Mouse (Mus musculus) myocyte (in vitro differentiated cells): ENCODE data around the gene Card10.

Experiments
- CEBPB ChIP-seq: IDR thresholded peaks from 2 replicates; pipeline ENCODE4 v1.6.1; 2011; ENCODE audit warnings: mild to moderate bottlenecking, moderate library complexity; ENCODE audit not compliant: poor library complexity, insufficient read depth, severe bottlenecking
- E2F4 ChIP-seq: IDR thresholded peaks from one replicate; pipeline ENCODE4 v1.6.1; 2011; ENCODE audit warnings: mild to moderate bottlenecking, control low read depth, moderate library complexity; ENCODE audit not compliant: insufficient read depth
- MAX ChIP-seq: IDR thresholded peaks from one replicate; pipeline ENCODE4 v1.6.1; 2011; ENCODE audit warnings: low read depth, mild to moderate bottlenecking, control low read depth
- MYOD1 ChIP-seq, 3 experiments: IDR thresholded peaks; one replicate each; pipeline ENCODE4 v1.6.1; 2011; ENCODE audit warnings: control low read depth in 2 of 3, low read depth in 2 of 3, mild to moderate bottlenecking in 2 of 3, moderate library complexity in 1 of 3; ENCODE audit not compliant: insufficient read length in 2 of 3, control insufficient read depth in 1 of 3
- POLR2A ChIP-seq: IDR thresholded peaks from one replicate; pipeline ENCODE4 v1.6.1; 2011; ENCODE audit warnings: low read depth, mild to moderate bottlenecking, control low read depth, moderate library complexity; ENCODE audit not compliant: insufficient read length
- POLR2AphosphoS2 ChIP-seq: IDR thresholded peaks from one replicate; pipeline ENCODE4 v1.6.1; 2011; ENCODE audit warnings: low read depth, control low read depth; ENCODE audit not compliant: insufficient read length
- REST ChIP-seq: IDR thresholded peaks from one replicate; pipeline ENCODE4 v1.6.1; 2011; ENCODE audit warnings: mild to moderate bottlenecking, control low read depth, moderate library complexity; ENCODE audit not compliant: insufficient read depth, insufficient read length
- TCF12 ChIP-seq: IDR thresholded peaks from one replicate; pipeline ENCODE4 v1.6.1; 2011; ENCODE audit warnings: mild to moderate bottlenecking, control low read depth; ENCODE audit not compliant: poor library complexity, insufficient read depth, severe bottlenecking
- TCF3 ChIP-seq: IDR thresholded peaks from one replicate; pipeline ENCODE4 v1.6.1; 2011; ENCODE audit warnings: low read depth, control low read depth; ENCODE audit not compliant: insufficient read length
- USF1 ChIP-seq: IDR thresholded peaks from one replicate; pipeline ENCODE4 v1.6.1; 2011; ENCODE audit warnings: low read depth, mild to moderate bottlenecking, control low read depth, moderate library complexity

DNA sequence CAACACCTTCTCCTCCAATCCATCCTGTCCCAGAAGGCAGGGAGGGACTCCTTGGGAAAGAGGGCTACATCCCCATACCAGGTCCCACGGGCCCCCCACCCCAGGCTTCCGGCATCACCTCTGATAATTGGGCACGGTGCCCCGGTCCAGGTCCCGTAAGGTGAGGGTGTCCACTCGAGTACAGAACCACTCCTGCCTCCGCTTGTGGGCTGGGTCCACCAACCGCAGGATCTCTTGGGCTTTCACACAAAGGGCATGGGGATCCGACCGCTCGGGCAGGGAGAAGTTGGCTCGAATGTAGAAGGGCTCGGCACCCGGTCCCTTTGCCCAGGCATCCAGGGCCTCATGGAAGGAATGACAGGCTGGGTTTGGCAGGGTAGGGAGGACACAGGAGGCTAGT, 22.5 kb downstream of the Card10 start:
- TF ChIP-seq TCF3, result no peak
- TF ChIP-seq TCF12, result no peak
- no peak for TF ChIP-seq MYOD1 (IDR thresholded peaks at IDR 0.05; ENCODE audit: control insufficient read depth in 1 of 3, insufficient read length in 2 of 3, low read depth in 2 of 3)
- no peak for TF ChIP-seq POLR2A
- no peak for TF ChIP-seq CEBPB
- no peak for TF ChIP-seq POLR2AphosphoS2
- TF ChIP-seq USF1, result no peak
- no peak for TF ChIP-seq MAX
- no peak for TF ChIP-seq E2F4
- no peak for TF ChIP-seq REST
